Mouse (Mus musculus): ENCODE data around the gene Pradc1.

Pradc1 gene

GRCm38 (mm10) chr6:85451664-85452410, at the start of gene Pradc1:
Gene Pradc1, minus strand, starts transcription at chr6:85451970.
- DNase-seq (ENCODE audit: low read depth, low spot score): peak; percentile 97

GRCm38 (mm10) chr6:85500416-85500815, 48.6 kb upstream of the Pradc1 start:
- DNase-seq (ENCODE audit: low read depth, low spot score): no peak

GRCm38 (mm10) chr6:85498147-85498546, 46.4 kb upstream of the Pradc1 start:
- DNase-seq (ENCODE audit: low read depth, low spot score): no peak

GRCm38 (mm10) chr6:85496976-85497375, 45.2 kb upstream of the Pradc1 start:
- no peak for DNase-seq (ENCODE audit: low read depth, low spot score)

GRCm38 (mm10) chr6:85491606-85492005, 39.8 kb upstream of the Pradc1 start:
- DNase-seq (ENCODE audit: low read depth, low spot score): no peak

GRCm38 (mm10) chr6:85490252-85490651, 38.5 kb upstream of the Pradc1 start:
- no peak for DNase-seq (ENCODE audit: low read depth, low spot score)

GRCm38 (mm10) chr6:85489717-85490116, 37.9 kb upstream of the Pradc1 start:
- DNase-seq (ENCODE audit: low read depth, low spot score): no peak

- DNase-seq (ENCODE audit: low read depth, low spot score): no peak
Observed at GRCm38 (mm10) chr6:85488510-85488909, 36.7 kb upstream of the Pradc1 start.

GRCm38 (mm10) chr6:85485738-85486137, 34.0 kb upstream of the Pradc1 start:
- DNase-seq (ENCODE audit: low read depth, low spot score): no peak

GRCm38 (mm10) chr6:85483843-85484721, 32.3 kb upstream of the Pradc1 start:
- DNase-seq (ENCODE audit: low read depth, low spot score): peak; percentile 52

- no peak for DNase-seq (ENCODE audit: low read depth, low spot score)
Observed at GRCm38 (mm10) chr6:85480685-85481084, 28.9 kb upstream of the Pradc1 start.

GRCm38 (mm10) chr6:85479979-85480378, 28.2 kb upstream of the Pradc1 start:
- no peak for DNase-seq (ENCODE audit: low read depth, low spot score)

GRCm38 (mm10) chr6:85478416-85478815, 26.6 kb upstream of the Pradc1 start:
- no peak for DNase-seq (ENCODE audit: low read depth, low spot score)

- DNase-seq (ENCODE audit: low read depth, low spot score): peak; percentile 32
Observed at GRCm38 (mm10) chr6:85477366-85477917, 25.7 kb upstream of the Pradc1 start.

- no peak for DNase-seq (ENCODE audit: low read depth, low spot score)
Observed at GRCm38 (mm10) chr6:85475581-85475980, 23.8 kb upstream of the Pradc1 start.

GRCm38 (mm10) chr6:85472542-85472941, 20.8 kb upstream of the Pradc1 start:
- no peak for DNase-seq (ENCODE audit: low read depth, low spot score)

GRCm38 (mm10) chr6:85471962-85472361, 20.2 kb upstream of the Pradc1 start:
- DNase-seq (ENCODE audit: low read depth, low spot score): no peak

- DNase-seq (ENCODE audit: low read depth, low spot score): no peak
Observed at GRCm38 (mm10) chr6:85469660-85470430, 18.1 kb upstream of the Pradc1 start.

- DNase-seq (ENCODE audit: low read depth, low spot score): no peak
Observed at GRCm38 (mm10) chr6:85465381-85465780, 13.6 kb upstream of the Pradc1 start.

GRCm38 (mm10) chr6:85459621-85460020, 7.9 kb upstream of the Pradc1 start:
- no peak for DNase-seq (ENCODE audit: low read depth, low spot score)

GRCm38 (mm10) chr6:85452816-85453215, 1.0 kb upstream of the Pradc1 start:
- DNase-seq (ENCODE audit: low read depth, low spot score): no peak

GRCm38 (mm10) chr6:85452411-85452665, 568 bp upstream of the Pradc1 start:
- no peak for DNase-seq (ENCODE audit: low read depth, low spot score)

Measured in CD4-positive helper T cell, adult 2 months (primary cell).